In the genomic region with DNA sequence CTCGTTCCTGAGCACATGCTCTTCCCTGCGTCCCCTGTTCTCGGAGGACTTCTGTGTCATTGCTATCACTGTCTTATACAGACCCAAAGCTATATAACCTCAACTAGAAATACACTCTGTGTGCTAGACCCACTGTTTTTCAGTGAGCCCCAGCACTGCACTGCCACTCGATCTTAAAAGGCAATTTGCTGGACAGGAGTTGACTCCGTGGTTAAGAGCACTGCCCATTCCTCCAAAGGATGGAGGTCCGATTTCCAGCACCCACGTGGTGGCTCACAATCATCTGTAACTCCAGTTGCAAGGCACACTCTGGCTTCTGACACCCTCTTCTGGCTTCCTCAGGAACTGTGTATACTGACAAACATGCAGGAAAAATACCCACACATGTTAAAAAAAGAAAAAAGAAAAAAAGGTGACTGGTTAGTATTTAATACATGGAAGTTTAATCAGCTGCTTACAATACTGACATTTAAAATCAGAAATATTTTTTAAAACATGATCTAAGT, we compare ENCODE assay signal across 15 mouse cellular contexts.
A peak's percentile ranks its signal among the peaks of the same experiment; 100 is the strongest.
DNase-seq lines count a peak whose midpoint lies in the region; ATAC-seq and TF ChIP-seq lines count a peak whose summit lies in the region.
"Had no signal": no experiment of that assay in that cellular context is flagged by ENCODE, and none has a peak within 500 bp of the region (broad histone marks: within the 10 kb centered on the region; RNA-seq: fewer than 3 reads in every experiment).

No protein-coding gene starts in this region.

- DNase-seq in gastrocnemius, adult 2 months = peak; percentile 14
- DNase-seq in gastrocnemius, postnatal 14 days = no peak
- no peak for DNase-seq in lung, adult 2 months
- DNase-seq in lung, postnatal 25 days (ENCODE audit: low spot score) = no peak
- peak; percentile 37 for DNase-seq in R1 (ENCODE audit: low read depth, low spot score)
- DNase-seq in ovary, adult 18-20 months (ENCODE audit: low spot score) = no peak
- DNase-seq in right cerebral cortex, postnatal 25 days = no peak
- DNase-seq: cerebellum, adult 11-12 months; gastrocnemius, postnatal 36 days; thymus, postnatal 25 days had no signal

- no peak for TF ChIP-seq POLR2A in lung, adult 2 months (IDR thresholded peaks at IDR 0.05; ENCODE audit: borderline replicate concordance, extremely low read depth, low read depth, low read length)

- no peak overlapping the region for H3K27ac ChIP-seq in gastrocnemius, adult 2 months
- H3K27ac ChIP-seq: hindbrain, embryonic 13.5 days; kidney, embryonic 15.5 days; midbrain, embryonic 10.5 days had no signal

- H3K4me1 ChIP-seq in lung, adult 2 months (ENCODE audit: control insufficient read depth, insufficient read depth, low read length) = peaks cover 30% of the 10 kb centered on the region
- H3K4me1 ChIP-seq: hindbrain, embryonic 13.5 days; kidney, embryonic 15.5 days; midbrain, embryonic 10.5 days had no signal

- TF ChIP-seq CTCF in gastrocnemius, adult 2 months (IDR thresholded peaks at IDR 0.05) = peak; percentile 27; the same call in 1 of the 2 replicates
- TF ChIP-seq CTCF in lung, adult 2 months (IDR thresholded peaks at IDR 0.05; ENCODE audit: insufficient read depth, low read length) = 0 out of 2 replicates have a peak, but pooled peaks have one; percentile 9

- 0 out of 2 replicates have a peak overlapping the region, but pooled peaks have one; percentile 19 for H3K4me3 ChIP-seq in gastrocnemius, adult 2 months
- H3K4me3 ChIP-seq in lung, adult 2 months (replicated peaks; ENCODE audit: extremely low read depth, low read depth, low read length) = no peak overlapping the region
- H3K4me3 ChIP-seq: hindbrain, embryonic 13.5 days; kidney, embryonic 15.5 days; midbrain, embryonic 10.5 days; myocyte had no signal

- peak; percentile 44; the same call in 1 of the 2 replicates for ATAC-seq in megakaryocyte-erythroid progenitor cell, adult 5-6 weeks (replicated peaks; ENCODE audit: low FRiP score, low TSS enrichment, poor library complexity, severe bottlenecking)

- intact Hi-C loops in gastrocnemius, adult 2 months (cut with DNase I) = no loop called here
- intact Hi-C loops in gastrocnemius, postnatal 14 days (cut with DNase I; ENCODE audit: low total_unique reads) = no loop called here

- WGBS in lung, adult 2 months = 71% methylated on average over 7 of the region's 7 CpGs

Comparison
In these comparisons a context has a peak if more than half of its experiments do, and no peak if none do; other contexts are left out.
1. DNase-seq: peak in gastrocnemius, adult 2 months (single experiment) and R1 (single experiment); none in gastrocnemius, postnatal 14 days (single experiment), lung, adult 2 months (single experiment), lung, postnatal 25 days (single experiment), ovary, adult 18-20 months (single experiment) and right cerebral cortex, postnatal 25 days (single experiment).